17 mouse cellular contexts compared by ENCODE assay signal in genomic region chr3:112582314-112582713, GRCm38 (mm10).
"Had no signal": no experiment of that assay in that cellular context is flagged by ENCODE, and none has a peak within 500 bp of the region (broad histone marks: within the 10 kb centered on the region; RNA-seq: fewer than 3 reads in every experiment).

No protein-coding gene starts in this region.

- DNase-seq: retina, postnatal 1 day; right cerebral cortex, adult 18-20 months; right cerebral cortex, postnatal 14 days; right cerebral cortex, postnatal 25 days; right cerebral cortex, postnatal 4 days; spleen, adult 18-20 months; thymus, adult 18-20 months; thymus, adult 2 months; thymus, postnatal 14 days; thymus, postnatal 25 days; thymus, postnatal 36 days; thymus, postnatal 4 days had no signal

- H3K27ac ChIP-seq: neural tube, embryonic 12.5 days; neural tube, embryonic 13.5 days; neural tube, embryonic 15.5 days; stomach, embryonic 15.5 days; stomach, postnatal 0 days had no signal

- H3K4me3 ChIP-seq: neural tube, embryonic 12.5 days; neural tube, embryonic 13.5 days; neural tube, embryonic 15.5 days; stomach, embryonic 15.5 days had no signal
